Mouse (Mus musculus) spleen, postnatal 14 days (tissue): ENCODE measurements around the gene 0610030E20Rik.

Source experiments
- DNase-seq, 2 experiments: peaks; one replicate each; pipeline ENCODE4 v3.0.0; 2021 to 2022; ENCODE audit warnings: low spot score in 2 of 2

Gene 0610030E20Rik

DNA sequence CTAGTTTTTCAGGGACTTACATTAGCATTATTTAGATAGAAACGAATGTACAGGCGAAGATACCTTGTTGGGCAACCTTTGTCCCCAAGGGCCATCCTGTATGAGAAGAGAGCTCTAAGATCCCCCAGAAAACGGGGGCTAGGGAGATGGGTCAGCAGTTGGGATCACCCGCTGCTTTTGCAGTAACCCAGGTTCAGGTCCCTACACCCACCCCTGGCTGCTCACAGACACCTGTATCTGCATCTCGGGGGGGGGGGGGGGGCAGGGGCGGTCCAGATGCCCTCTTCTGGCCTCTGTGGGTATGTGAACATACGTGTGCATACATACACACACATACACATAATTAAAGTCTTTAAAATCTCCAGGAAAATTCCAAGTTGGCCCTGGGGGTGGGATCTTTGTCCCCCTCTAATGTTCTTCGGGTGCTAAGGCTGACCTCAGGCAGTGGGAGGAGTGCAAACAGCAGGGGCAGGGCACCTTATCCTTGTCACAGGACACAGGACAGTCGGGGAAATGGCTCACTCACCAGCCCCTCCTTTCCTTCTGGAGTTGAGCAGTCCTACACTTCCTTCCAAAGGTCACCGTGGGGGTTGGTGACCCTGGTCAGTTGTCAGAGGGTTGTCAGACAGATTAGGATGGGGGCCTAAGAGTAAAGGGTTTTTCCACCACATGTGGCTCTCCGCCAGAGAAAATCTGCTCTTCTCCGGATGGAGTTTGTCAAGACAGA, 43.8 kb downstream of the 0610030E20Rik start:
- no peak for DNase-seq

DNA sequence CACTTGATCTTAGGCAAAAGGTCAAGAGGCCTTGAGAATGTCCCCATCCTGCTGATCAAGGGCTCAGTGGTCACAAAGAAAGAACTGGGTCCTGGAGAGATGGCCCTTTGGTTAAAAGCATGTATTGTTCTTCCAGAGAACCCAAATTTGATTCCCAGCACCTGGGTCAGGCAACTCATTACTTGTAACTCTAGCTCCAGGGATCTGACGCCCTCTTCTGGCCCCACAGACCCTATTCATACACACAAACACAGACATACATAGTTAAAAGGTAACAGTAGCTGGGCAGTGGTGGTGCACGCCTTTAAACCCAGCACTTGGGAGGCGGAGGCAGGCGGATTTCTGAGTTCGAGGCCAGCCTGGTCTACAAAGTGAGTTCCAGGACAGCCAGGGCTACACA, 45.2 kb downstream of the 0610030E20Rik start:
- DNase-seq, result no peak

DNA sequence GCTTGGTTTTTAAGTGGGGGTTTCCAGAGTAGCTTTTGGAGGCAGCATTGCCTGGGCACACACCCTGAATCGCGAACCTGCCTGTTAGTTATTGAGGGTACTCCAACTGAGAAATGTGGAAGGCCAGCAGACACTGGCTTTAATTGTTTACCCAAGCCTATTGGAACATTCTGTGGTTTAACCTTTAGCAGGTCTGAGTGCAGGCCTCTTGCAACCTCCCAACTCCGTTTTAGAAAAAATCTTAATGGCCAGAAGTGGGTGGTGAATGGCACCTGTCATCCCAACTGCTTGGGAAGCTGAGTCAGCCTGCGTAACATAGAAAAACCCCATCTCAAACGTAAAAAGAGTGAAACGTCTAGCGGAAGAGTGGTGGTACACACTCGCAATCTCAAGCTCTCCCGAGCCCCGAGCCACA, 49.7 kb downstream of the 0610030E20Rik start:
- no peak for DNase-seq

DNA sequence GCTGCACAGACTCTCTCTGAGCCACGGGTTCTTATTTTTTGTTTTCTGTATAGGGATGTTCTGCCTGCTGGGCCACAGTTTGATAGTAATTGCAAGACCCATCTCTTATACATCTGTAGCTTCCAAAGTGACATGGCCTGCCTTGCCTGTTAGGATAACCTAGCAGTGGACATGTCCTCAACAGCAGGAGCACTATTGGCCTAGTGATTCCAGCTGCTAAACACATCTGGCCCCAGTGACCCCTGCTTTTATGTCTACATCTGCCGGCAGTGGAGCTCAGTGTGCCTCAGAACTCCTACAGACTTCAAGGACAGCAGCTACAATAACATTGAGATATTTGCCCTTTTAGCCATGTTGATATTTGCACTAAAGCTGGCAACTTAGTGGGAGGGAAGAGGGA, 52.9 kb downstream of the 0610030E20Rik start:
- no peak for DNase-seq

DNA sequence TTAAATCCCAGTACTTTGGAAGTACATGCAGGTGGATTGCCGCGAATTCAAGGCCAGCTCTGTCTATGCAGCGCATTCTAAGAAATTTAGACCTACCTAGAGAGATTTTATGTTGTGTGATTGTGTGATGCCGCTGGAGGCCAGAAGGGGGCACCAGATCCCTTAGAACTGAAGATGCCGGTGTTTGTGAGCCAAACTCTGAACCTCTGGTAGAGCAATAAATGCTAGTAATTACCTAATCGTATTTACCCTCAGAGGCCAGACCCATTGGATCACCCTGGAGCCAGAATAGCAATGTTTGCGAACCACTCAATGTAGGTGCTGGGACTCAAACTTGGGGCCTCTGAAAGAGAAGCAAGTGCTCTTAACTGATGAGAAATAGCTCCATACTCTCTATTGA, 54.8 kb downstream of the 0610030E20Rik start:
- DNase-seq, result peak; percentile 69 to 76
